Mouse (Mus musculus) adrenal gland (tissue): Measurements from ENCODE around the gene Gpm6a.

Source experiments
- intact Hi-C: fragments of 180-260 bp; cut with DNase I; formaldehyde crosslinking; loops from one replicate; pipeline ENCODE4 v1.15.1; 2025
- long read RNA-seq, 2 experiments: library from polyadenylated mRNA; unstranded; transcript quantifications; one replicate each; pipeline ENCODE4 v2.0.0; 2020; ENCODE audit warnings: borderline replicate concordance in 1 of 2; ENCODE audit not compliant: insufficient replicate concordance in 1 of 2

Gpm6a gene
- long read RNA-seq, experiment 1 = 0 reads
- long read RNA-seq, experiment 2, partial matches to known transcripts = 1 of 1 reads
- long read RNA-seq, experiment 2, other reads (novel, unspliced or antisense) = 0 of 1 reads

- intact Hi-C loops = no loop called here
Observed at GRCm38 (mm10) chr8:54954741-54955455, at the start of gene Gpm6a. Gene Gpm6a, plus strand, starts transcription at chr8:54954843.

GRCm38 (mm10) chr8:54912891-54913290 lies 41.8 kb upstream of the Gpm6a start:
- intact Hi-C loops = no loop called here

- intact Hi-C loops = no loop called here
Observed at GRCm38 (mm10) chr8:54917710-54918109, 36.9 kb upstream of the Gpm6a start.

GRCm38 (mm10) chr8:54922160-54922855 lies 32.3 kb upstream of the Gpm6a start:
- intact Hi-C loops = no loop called here

GRCm38 (mm10) chr8:54924936-54925335 lies 29.7 kb upstream of the Gpm6a start:
- intact Hi-C loops = no loop called here

GRCm38 (mm10) chr8:54932306-54932705 lies 22.3 kb upstream of the Gpm6a start:
- intact Hi-C loops = no loop called here

- intact Hi-C loops = no loop called here
Observed at GRCm38 (mm10) chr8:54953351-54953750, 1.3 kb upstream of the Gpm6a start.

- intact Hi-C loops = no loop called here
Observed at GRCm38 (mm10) chr8:54954030-54954429, 613 bp upstream of the Gpm6a start.

GRCm38 (mm10) chr8:54955456-54955800 lies 785 bp downstream of the Gpm6a start:
- intact Hi-C loops = no loop called here

- intact Hi-C loops = no loop called here
Observed at GRCm38 (mm10) chr8:54955935-54956573, 1.4 kb downstream of the Gpm6a start.

GRCm38 (mm10) chr8:54956787-54957186 lies 2.1 kb downstream of the Gpm6a start:
- intact Hi-C loops = no loop called here

- intact Hi-C loops = no loop called here
Observed at GRCm38 (mm10) chr8:54957506-54957905, 2.9 kb downstream of the Gpm6a start.

- intact Hi-C loops = no loop called here
Observed at GRCm38 (mm10) chr8:54961571-54961970, 6.9 kb downstream of the Gpm6a start.

GRCm38 (mm10) chr8:54975020-54975419 lies 20.4 kb downstream of the Gpm6a start:
- intact Hi-C loops = no loop called here

- intact Hi-C loops = no loop called here
Observed at GRCm38 (mm10) chr8:54975506-54975905, 20.9 kb downstream of the Gpm6a start.

GRCm38 (mm10) chr8:54975927-54976326 lies 21.3 kb downstream of the Gpm6a start:
- intact Hi-C loops = no loop called here

GRCm38 (mm10) chr8:54976663-54977062 lies 22.0 kb downstream of the Gpm6a start:
- intact Hi-C loops = no loop called here

- intact Hi-C loops = no loop called here
Observed at GRCm38 (mm10) chr8:54986791-54987190, 32.1 kb downstream of the Gpm6a start.

GRCm38 (mm10) chr8:54989093-54989492 lies 34.5 kb downstream of the Gpm6a start:
- intact Hi-C loops = no loop called here

GRCm38 (mm10) chr8:54991840-54992609 lies 37.4 kb downstream of the Gpm6a start:
- intact Hi-C loops = no loop called here

- intact Hi-C loops = no loop called here
Observed at GRCm38 (mm10) chr8:54995662-54996061, 41.0 kb downstream of the Gpm6a start.
